Mouse (Mus musculus) thymus, postnatal 25 days (tissue): ENCODE results near the gene Phkg1.
A peak's percentile ranks its signal among the peaks of the same experiment; 100 is the strongest.
"Not testable (repeated sequence)": the region's sequence is repeated elsewhere in the genome, so short reads cannot be mapped to it uniquely, and the experiment has no call there.

Experiments used
- DNase-seq: peaks from one replicate; pipeline ENCODE4 v3.0.0; 2022

Phkg1 gene

GRCm38 (mm10) chr5:129895198-129896088 lies 2.9 kb downstream of the Phkg1 start, which contains the start of gene Zbed5:
TSS of gene Zbed5 (plus strand) at chr5:129895723.
- peak; percentile 83 for DNase-seq

GRCm38 (mm10) chr5:129890390-129890789 lies 8.0 kb downstream of the Phkg1 start:
- not testable (repeated sequence) for DNase-seq

- DNase-seq, result peak; percentile 89
Measured at GRCm38 (mm10) chr5:129886911-129887636, 11.3 kb downstream of the Phkg1 start, which contains the start of gene Chchd2. TSS of gene Chchd2 (minus strand) at chr5:129887470.

- no peak for DNase-seq
Measured at GRCm38 (mm10) chr5:129886271-129886670, 12.1 kb downstream of the Phkg1 start.

- DNase-seq, result no peak
Measured at GRCm38 (mm10) chr5:129879888-129880287, 18.5 kb downstream of the Phkg1 start.

GRCm38 (mm10) chr5:129878946-129879345 lies 19.4 kb downstream of the Phkg1 start:
- DNase-seq, result no peak

- DNase-seq, result no peak
Measured at GRCm38 (mm10) chr5:129877731-129878455, 20.5 kb downstream of the Phkg1 start.

GRCm38 (mm10) chr5:129875098-129875497 lies 23.3 kb downstream of the Phkg1 start:
- no peak for DNase-seq

GRCm38 (mm10) chr5:129873942-129874341 lies 24.4 kb downstream of the Phkg1 start:
- DNase-seq, result no peak

- DNase-seq, result no peak
Measured at GRCm38 (mm10) chr5:129871238-129871637, 27.1 kb downstream of the Phkg1 start.

GRCm38 (mm10) chr5:129869238-129869995 lies 28.9 kb downstream of the Phkg1 start:
- no peak for DNase-seq

- no peak for DNase-seq
Measured at GRCm38 (mm10) chr5:129865841-129866240, 32.5 kb downstream of the Phkg1 start.

- peak; percentile 37 for DNase-seq
Measured at GRCm38 (mm10) chr5:129864467-129864866, 33.9 kb downstream of the Phkg1 start.

- no peak for DNase-seq
Measured at GRCm38 (mm10) chr5:129862325-129862724, 36.0 kb downstream of the Phkg1 start.

GRCm38 (mm10) chr5:129856414-129856813 lies 41.9 kb downstream of the Phkg1 start:
- DNase-seq, result no peak

GRCm38 (mm10) chr5:129855163-129855562 lies 43.2 kb downstream of the Phkg1 start:
- no peak for DNase-seq

- no peak for DNase-seq
Measured at GRCm38 (mm10) chr5:129847558-129847820, 50.9 kb downstream of the Phkg1 start.

GRCm38 (mm10) chr5:129846752-129847557 lies 51.4 kb downstream of the Phkg1 start, which contains the start of gene Sumf2:
TSS of gene Sumf2 (plus strand) at chr5:129846986.
- DNase-seq, result peak; percentile 96

- DNase-seq, result no peak
Measured at GRCm38 (mm10) chr5:129844848-129845247, 53.5 kb downstream of the Phkg1 start.
